Mouse (Mus musculus) layer of hippocampus, adult 9-11 months (tissue): ENCODE data around the gene Asb10.
"Not testable (repeated sequence)": the region's sequence is repeated elsewhere in the genome, so short reads cannot be mapped to it uniquely, and the experiment has no call there.

Experiments
- DNase-seq: peaks from one replicate; pipeline ENCODE4 v3.0.0; 2022

Gene Asb10

DNA sequence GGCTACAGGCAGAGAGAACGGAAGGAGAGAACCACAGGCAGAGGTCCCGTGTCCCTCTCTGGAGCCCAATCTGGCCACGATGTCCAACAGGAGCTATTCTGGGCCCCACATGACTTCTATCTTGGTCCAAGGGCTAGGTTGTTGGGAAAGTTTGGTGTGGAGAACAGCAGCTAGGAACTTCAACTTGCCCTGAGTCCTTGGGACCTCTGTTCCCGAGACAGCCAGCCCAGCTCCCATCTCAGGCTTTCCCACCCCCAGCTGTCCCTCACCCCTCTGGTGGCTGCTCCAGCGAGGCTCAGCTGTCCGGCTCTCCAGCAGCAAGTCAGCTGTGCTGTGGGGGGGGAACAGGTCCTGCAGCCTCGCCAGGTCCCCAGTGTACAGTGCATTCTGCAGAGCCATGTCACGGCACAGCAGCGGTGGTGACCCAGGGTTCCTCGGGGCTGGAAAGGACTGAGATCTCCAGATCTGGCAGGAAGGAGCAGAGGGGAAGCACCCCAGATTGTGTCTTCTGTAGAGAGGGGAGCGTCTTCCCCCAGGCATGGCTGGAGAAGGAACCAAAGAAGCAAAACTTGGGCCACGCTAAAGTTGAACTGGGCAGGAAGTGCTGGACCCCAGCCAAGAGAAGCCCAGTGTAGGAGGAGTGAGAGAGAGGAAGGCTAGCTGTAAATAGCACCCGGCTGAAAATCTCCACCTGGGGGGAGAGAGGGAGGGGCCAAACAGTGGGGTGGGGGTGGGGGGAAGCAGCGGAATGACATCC, at the start of gene Asb10:
Gene Asb10, minus strand, starts transcription at position 592 of the 757 bp plus-strand sequence.
- peak; percentile 69 for DNase-seq

DNA sequence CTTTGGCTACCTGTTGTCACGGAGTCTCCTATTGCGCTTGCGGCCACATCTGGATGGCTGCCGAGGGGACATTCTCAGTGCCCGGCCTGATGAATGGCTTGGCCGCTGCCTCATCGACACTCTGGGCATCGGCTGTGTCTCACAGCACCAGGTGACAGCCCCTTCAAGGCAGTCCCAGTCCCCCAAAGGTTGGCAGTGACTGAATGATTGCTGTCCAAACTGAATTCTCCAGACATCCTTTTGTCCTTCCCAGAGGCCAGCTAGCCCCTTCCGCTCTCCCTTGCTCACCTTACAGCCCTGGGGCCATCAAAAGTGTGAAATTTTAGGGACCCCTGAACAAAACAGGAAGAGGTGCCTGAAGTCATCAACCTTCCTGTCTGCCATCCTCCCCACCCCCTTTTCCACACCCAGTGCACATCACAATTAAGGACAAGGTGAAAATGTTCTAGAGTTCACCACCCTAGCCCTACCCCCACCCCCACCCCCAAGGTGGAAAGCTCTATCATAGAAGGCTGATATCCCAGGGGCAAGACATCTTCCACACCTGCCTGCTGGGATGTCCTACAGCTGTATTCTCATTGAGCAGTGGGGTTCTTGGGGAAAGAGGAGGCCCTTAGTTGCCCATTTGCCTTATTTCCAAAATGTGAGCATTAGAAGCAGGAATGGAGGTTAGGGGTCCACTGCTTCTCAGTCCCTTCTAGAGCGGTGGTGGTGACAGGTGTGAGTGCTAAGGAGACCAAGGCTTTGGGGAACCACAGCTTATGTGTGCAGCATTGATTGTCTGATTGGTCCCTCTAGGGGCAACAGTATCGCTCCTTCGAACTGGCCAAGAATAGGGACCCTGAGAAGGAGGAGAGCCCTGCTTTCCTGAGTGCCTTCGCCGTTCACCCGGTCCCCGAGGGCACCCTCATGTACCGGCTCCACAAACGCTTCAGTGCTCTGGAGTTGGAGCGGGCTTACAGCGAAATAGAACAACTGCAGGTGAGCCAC, 49.0 kb upstream of the Asb10 start:
- DNase-seq = no peak

DNA sequence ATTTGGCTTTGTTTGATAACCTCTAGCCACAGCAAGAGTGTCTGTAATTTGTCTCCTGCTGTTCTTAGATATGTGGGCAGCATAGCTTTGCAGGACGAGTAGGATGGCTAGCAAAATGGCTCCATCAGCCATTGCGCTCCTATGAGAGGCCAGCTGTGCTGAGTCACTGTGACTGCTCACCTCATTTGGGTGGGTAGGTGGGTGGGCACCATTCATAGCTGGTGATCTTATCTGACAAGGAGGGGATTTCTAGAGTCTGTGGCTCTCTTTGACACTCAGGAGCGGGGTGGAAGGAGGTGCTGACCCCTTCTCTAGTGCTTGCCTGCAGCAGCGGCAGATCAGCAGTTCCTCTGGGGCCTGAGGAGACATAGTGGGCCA, 46.4 kb upstream of the Asb10 start:
- DNase-seq = no peak

DNA sequence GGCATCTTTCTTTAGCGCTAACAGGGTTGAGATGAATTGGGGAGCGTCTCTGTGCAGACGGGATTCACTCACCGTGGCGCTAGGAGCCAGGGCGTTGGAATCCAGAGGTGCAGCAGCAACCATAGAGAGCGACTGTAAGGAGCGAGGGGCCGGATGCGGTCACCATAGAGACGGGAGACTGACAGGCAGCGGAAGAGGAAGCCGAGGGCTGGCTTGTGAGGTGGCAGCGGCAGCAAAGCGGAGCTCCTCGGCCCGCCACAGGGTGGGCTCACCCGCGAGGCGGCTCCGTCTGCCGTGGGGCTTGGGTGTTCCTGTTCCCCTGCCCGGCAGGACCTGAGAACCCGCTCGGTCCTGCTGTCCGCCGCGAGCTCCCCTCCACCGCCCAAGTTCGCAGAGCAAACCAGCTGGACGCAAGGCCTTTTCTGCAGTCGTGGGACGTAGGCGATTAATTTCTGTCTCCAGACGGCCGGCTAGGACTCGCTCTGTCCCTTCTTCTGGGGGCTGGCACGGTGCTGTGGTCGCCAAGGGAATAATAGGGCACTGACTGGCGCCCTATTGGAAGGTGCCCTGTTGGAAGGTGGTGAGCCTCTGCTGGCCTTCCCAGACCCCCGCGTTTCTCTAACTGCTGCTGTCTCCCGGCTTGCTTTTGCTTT, 45.9 kb upstream of the Asb10 start, which contains the start of gene Chpf2:
Gene Chpf2, plus strand, starts transcription at position 195 of the 653 bp plus-strand sequence.
- DNase-seq = peak; percentile 86

DNA sequence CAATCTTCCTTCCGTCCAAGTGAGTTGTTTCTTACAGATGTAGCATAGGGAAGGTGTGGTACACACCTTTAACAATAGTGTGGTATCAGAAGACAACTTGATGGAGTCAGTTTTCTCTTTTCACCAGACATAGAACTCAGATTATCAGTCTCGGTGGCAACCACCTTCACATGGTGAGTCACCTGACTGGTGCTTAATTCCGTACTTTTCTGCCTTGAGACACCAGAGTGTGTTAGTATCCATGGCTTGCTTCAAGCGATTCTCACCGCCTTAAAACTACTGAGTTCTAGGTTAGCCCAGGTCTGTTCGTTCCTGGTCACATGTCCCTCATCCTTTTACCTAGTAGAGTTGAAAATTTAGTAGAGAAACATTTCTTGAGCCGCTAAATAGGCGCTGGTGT, 45.3 kb upstream of the Asb10 start:
- DNase-seq = no peak

DNA sequence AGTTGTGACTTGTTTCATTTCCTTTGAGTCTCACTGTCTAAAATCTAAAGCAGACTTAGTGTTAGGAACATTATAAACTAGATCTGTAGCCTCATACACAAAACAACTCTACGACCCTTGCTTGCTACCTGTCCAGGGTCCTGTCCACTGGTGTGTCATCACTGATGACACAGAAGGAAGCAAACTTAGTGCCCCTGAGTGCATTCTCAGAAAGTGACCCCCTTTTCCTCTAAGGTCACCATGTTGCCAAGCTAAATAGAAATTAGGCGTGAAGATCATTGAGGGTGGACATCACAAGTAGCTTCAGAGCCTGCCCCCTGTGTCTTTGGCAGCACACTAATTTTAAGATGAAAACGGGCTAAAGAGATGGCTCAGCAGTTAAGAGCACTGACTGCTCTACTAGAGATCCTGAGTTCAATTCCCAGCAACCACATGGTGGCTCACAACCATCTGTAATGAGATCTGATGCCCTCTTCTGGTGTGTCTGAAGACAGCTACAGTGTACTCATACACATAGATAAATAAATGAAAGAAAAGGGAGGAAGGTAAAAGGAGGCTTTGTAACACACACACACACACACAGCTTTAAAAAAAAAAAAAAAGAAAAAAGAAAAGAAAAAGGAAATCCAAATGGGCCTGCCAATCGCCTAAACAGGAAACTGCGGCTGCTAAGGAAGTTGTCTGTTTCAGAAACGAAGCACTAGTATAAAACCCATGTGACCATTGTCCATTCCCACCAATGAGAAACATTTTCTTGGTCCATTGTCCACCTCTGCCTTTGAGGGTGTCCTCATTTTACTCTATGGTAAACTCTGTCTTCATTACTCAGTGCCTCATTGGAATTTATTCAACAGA, 37.6 kb upstream of the Asb10 start:
- no peak for DNase-seq

DNA sequence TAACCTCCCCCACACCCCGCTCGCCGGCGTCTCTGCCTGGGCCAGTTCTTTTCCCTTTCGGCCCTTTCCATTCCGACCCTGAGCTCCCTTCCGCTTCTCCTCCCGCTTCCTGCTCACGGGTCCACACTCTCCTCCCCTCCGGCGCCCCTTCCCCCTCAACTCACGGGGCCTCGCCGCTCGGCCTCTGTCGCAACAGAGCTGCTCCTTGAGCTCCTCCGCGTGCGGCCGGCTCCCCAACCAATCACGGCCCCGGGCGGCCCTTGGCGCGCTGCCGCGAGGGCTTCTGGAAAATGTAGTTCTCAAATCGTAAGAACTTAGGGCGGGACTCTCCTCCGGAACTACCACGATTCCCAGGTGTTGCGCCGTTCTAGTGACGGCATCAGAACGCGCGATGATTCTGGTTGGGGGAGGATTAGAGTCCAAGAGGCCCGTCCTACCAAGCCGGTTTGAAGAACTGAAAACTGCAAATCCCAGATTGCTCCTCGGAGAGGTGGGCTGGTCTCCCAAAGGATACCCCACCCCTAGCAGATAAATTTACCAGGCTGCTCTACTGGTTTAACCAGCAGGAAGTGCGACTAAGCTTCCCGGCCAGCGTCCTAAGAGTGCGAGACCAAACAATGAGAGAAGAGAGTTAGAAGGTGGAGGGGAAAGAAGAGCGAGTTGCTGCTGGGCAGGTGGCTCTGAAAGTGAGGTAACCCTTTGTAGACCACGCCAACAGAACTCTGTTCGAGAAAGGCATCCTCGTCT, 36.6 kb upstream of the Asb10 start, which contains the start of gene Abcf2:
Gene Abcf2, minus strand, starts transcription at position 285 of the 747 bp plus-strand sequence.
- peak; percentile 100 for DNase-seq

DNA sequence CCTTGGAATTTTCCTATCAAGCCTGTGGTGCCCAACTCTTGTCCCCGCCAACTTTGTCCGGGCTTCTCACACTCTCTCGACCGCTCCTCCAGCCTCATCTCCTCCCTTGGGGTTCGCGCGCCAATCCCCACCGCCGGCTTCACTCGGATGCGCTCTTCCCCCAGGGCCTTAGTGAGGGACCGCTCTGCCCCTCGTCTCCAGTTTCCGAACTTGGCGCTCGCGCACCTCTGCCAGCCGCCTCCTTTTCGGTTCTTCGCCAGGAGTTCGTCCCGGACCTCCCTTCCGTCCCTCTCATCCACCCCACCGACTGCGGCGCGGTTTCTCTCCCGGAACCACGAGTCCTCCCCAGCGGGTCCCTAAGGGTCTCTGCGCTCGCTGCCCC, 36.0 kb upstream of the Asb10 start:
- no peak for DNase-seq

DNA sequence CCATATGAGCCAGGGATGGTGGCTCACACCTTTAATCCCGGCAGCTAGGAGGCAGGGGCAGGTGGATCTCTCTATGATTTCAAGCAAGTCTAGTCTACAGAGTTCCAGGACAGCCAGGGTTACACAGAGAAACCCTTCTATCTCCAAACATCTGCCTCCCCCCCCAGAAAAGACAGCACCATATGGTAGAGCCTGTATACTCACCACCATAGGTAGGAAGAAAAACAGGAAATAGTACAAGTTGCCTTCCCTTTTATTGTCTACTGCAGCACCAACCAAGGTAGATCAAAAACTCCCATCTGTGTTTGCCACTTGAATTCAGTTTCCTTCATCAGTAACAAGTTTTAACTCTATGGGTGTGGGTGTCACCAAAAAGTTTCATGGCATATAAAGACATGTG, 35.2 kb upstream of the Asb10 start:
- no peak for DNase-seq

DNA sequence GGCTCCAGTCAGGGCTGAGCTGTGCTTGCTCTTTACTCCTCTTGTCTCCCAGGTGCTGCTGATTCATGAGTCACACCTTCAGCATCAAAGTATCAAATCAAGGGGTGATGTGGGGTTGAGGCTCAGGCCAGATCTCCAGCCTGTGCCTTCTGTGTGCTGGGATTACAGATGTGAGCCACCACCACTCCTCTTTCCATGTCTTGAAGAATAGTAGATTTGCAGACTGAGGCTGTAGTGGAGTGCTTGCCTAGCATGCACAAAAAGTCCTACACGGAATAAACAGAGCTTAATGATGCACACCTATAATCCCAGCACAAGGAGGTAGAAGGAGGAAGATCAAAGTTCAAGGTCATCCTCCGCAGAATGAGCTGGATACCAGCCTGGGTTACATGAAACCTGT, 15.9 kb upstream of the Asb10 start, which contains the start of gene 4931409K22Rik:
Gene 4931409K22Rik, minus strand, starts transcription at position 101 of the 400 bp plus-strand sequence.
- no peak for DNase-seq

DNA sequence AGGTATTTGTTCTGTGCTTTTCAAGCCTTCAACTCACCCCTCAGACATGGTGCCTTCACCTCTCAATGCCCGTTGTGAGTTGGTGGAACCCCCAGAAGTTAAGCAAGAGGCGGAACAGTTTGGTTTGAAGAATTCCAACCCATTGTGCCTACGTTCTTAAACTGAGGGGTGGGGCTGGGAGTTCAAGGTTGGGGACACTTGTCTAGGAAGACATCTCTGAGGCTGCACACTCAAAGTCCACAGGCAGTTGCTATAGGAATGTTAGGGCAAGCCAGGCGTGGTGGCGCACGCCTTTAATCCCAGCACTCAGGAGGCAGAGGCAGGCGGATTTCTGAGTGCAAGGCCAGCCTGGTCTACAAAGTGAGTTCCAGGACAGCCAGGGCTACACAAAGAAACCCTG, 14.6 kb upstream of the Asb10 start:
- not testable (repeated sequence) for DNase-seq

DNA sequence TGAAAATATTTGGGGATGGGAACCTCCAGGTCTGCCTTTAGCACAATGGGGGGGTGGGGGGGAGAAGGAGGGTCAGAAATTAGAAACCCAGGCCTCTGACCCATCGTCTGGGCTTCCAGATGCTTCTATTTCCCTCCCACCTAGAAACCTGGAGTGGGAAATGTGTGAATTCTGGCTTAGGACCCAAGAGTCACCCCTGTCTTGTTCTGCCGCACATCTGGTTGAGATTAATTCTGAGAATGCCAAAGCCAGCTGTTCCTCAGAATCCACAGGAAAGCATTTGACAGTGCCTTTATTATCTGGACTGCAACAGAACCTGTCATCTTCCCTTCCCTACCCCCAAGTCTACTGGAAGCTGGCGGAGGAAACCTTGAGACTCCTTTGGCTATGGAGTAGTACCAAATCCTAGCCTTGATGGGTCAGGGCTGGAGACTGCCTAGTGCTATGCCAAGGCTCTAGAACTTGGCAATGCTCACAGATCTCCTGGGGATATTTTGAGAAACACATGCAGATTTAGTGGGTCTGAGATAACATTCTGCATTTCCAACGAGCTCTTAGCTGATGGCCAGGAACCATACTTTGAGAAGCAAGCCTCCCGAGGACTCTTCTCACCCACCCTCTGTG, 13.0 kb upstream of the Asb10 start:
- no peak for DNase-seq

DNA sequence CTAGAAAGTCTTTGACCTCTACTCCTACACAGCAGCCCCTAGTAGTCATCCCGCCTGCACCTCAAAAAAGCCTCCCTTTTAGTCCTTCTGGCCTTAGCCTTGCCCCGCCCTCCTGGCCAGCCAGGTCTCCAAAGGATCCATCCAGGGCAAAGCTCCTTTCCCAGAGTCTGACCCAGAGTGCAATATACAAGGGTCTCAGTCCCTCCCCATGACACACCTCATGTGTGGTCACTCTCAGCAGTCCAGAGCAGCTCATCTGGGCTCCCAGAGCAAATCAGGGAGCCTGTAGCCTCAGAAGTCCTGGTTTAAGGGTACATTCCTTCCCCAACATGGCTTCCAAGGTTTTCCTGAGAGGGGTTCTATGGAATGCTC, 10.5 kb upstream of the Asb10 start:
- DNase-seq = no peak

DNA sequence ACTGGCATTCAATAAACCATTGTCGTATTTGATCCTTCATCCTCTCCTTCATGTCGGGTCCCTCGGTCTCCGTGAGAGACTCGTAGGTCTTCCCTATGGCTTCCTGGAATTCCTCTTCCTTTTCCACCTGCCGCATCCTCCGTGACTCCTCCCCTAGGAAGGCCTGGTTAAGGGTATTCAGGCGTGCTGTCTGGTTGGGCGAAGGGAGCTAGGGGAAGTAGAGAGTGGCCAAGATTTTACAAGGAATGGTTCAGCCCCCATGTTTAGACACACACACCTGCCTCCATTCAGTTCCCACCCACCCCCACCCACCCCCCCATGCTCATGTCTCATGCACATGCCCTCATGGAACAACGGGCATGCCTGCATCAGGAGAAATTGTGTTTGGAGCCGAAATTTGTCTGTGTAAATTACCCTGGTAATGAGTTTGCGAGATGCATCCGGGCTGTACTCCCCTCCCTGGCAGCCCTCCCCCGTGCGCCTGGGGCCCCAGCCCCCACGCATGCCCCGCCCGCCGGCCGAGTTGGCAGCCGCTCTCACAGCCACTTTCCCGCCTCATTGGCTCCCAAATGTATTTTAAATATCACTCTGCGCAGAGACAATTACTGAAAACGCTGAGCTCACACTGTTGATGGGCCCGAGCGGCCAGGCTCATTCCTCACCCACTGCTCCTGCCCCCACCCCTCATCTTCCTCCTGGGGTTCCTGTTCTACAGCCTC, 10.0 kb upstream of the Asb10 start:
- DNase-seq = peak; percentile 30

DNA sequence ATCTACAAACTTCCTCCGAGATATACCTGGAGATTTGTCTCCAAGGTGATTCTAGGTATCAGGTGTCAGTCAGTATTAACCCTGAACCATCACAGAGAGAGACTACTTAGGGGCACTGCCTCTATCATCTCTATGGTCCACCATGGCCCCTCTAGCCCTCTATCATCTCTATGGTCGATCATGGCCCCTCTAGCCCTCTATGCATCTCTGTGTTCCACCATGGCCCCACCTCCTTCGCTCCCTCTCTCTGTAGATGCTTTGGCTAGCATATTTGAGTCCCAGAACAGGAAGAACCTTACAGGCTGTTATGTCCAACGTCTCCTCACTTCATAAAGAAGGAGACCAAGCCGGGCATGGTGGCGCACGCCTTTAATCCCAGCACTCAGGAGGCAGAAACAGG, 1.9 kb upstream of the Asb10 start:
- no peak for DNase-seq

DNA sequence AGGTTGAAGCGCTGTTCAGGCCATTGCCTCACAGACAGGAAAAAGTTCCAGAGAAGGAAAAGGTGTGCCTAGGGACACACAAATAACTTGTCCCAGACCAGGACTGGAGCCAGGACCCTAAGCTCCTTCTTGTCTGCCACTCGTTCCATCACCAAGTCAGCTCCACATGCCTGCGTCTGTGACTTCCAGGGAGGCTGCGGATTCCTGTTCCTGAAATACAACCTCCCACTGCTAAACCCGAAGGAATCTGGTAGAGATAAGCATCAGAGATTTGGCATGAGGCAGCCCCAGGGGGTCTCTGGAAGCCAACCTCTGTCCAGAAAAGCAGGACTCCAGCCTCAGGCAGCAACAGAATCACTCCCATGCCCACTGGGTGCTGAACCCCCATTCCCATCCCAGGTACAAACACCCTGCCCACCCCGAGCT, 379 bp upstream of the Asb10 start:
- no peak for DNase-seq

DNA sequence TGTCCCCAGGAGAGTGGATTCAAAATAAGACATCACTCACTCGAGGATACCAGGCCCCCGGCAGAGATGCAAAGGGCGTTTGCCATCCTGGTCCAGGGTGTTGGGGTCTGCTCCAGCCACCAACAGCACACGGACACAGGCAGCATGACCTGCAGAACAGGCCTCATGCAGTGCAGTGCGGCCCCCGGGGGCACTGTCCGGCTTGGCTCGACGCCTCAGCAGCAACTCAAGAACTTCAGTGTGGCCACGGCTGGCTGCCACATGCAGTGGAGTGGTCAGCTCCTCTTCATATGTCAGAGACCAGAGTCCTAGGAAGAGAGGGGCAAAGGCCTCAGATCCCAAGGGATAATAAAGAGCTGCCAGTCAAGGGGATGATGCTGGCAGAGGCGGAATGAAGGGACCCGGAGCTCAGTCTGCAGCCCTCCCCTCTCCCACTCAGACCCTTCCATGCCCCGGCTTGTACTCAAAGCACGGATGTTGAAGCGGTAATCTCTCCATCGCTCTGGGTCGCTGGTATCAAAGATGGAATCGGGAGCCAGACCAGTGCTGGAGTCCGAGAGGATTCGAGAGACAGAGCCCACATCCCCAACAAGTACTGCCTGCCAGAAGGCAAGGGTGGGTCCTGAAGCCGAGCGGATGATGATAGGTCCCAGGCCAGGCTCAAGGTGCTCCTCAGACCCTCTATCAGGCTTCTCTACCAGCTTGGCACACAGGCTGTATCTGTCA, 1.0 kb downstream of the Asb10 start:
- no peak for DNase-seq

DNA sequence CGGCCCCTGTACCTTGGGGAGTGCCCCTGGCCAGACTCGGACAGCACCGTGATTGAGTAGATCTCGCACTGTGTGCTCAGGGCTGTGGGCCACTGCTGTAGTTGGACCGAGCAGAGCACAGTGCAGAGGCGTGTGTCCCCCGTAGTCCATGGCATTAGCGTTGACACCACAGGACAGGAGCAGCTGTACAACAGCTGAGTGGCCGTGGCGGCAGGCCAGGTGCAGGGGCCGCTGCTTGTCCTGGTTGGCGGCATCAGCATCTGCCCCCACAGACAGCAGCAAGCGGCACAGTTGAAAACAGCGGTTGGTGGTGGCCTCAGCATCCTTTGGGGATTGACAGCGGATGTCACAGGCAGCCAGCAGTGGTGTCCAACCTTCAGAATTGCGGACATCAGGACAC, 3.2 kb downstream of the Asb10 start:
- no peak for DNase-seq

DNA sequence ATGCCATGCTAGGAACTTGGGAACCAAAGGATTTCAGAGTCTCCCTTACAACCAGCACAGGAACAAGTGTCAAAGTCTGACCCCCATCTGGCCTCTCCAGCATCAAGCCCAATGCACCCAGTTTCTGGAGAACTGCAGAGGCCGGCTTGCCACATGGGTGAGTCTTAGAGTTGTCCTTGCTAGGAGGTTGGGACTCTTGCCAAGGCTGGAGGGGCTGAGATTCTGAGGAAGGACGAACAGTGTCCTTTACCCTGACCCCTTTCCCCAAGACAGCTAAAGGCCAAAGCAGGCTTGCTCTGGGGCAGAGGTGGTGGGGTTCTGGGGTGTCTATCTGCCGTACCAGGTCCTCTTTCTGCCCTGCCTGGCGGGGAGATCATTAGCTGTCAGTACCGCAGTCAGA, 4.3 kb downstream of the Asb10 start:
- no peak for DNase-seq

DNA sequence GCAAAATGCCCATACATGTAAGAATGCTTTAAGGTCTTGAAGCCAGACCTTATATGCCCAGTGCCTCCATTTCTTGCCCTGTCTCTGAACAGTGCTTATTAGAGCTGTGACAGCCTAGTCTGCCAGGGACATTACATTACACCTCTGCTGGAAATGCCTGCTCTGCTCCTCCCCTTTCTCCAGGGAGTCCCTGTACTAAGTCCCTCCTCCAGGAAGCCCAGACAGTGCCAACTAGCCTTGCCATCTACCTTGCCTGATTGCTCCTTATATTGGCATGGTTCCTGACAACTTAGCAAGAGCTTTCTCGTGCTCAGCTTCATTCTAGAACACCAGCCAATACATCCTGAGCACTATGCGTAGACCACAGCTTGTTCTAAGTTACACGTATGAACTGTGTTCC, 5.0 kb downstream of the Asb10 start:
- DNase-seq = no peak
